Mouse (Mus musculus) lung, postnatal 25 days (tissue): ENCODE data around the gene Gabrg2.

ENCODE experiments used
- DNase-seq: peaks from one replicate; pipeline ENCODE4 v3.0.0; 2022; ENCODE audit warnings: low spot score

Gene Gabrg2

DNA sequence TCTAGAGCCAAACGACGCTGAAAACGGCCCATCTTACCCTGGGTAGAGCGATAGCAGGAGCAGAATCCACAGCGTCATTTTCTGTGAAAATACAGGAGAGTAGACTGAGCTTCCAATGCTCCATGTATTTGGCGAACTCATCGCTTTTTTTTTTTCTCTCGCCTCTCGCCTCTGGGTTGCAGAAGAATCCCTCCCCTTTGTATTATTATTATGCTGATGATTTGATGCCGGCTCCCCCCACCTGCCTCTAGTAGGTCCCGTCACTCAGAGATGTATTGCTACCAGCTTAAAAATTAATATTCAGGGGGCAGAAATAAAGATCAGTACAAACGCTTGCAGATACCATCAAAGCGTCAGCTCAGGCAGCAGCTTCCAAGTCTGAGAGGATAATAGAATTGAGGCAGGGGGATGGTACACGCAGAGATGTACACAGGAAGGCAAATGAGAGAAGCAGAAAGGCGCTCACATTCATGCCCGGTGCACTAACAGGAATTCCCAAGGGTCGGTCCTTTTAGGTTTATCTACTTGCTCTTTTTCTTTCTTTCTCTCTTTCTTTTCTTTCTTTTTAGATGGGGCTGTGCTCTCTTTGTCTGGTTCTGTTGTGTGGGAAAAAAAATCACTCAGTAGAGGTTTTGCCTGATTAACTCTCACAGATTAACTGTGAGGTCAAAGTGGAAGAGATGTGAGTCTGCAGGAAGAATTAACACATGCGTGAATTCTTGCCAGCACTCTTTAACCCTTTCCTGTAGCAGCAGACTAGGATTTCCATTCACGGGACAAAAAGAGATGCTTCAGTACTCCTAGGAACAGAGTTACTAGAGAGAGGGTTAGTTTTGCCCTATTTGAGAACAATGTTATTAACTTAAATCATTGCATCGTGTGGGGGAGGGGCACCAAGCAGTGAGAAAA, at the start of gene Gabrg2:
TSS of gene Gabrg2 (minus strand) at position 668 of the 909 bp plus-strand sequence.
- no peak for DNase-seq

DNA sequence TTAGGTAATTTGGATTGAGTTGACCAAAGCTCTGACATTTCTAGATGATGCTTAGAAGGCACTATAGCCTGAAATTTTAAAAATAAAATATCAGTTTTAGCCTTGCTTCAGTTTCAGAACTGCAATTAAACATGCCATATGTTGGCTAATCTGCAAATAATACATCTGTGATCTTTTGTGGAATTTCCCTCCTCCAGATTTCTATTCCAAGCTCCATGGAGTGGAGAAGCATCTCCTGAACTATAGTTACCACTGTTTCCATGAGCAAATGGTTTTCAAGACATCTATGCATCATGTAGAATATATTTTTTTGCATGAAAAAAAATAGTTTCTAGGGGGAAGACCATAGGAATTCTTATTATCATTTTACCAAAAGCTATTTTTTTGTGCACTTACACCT, 47.5 kb upstream of the Gabrg2 start:
- DNase-seq, result no peak

DNA sequence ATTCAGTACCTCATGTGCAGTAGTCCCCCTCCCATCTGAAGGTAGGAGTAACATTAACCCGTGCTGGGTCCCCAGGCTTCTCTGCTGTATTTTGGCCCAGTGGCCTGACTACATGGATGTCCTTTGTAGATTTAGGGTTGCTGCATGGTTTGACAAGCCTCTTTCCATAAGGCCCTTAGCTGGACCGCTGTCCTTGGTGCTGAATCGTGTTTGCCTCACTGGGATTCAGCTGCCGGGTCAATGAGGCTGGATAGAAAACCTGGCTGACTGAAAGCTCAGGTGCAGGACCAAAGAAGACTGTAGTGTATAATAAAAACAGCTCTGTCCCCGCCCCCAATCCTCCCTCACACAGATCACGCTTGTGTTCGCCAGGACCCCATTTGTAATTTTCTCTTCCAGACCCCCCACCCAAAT, 1.2 kb downstream of the Gabrg2 start:
- DNase-seq, result no peak

GRCm38 (mm10) chr11:41980152-41980551, 20.5 kb downstream of the Gabrg2 start:
- no peak for DNase-seq

GRCm38 (mm10) chr11:41968595-41968994, 32.1 kb downstream of the Gabrg2 start:
- DNase-seq, result no peak

- no peak for DNase-seq
Measured at GRCm38 (mm10) chr11:41962706-41963105, 38.0 kb downstream of the Gabrg2 start.

DNA sequence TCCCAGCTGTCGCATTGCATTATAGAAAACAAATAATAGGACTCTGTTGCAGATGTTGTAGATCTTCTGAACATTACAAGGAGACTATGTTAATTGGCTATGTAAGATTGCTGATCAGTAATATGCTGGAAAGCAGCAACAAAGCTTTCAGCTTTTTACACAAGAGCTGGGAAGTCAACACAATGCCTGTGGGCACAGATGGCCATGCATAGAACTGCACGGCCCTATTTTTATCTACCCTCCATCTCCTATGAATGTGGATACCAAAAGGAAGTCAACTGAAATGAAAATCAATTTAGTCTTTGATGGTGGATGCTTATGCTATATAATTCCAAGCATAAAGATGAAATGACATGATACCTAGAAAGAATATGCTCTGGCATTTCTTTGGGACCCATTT, 47.1 kb downstream of the Gabrg2 start:
- DNase-seq, result no peak

DNA sequence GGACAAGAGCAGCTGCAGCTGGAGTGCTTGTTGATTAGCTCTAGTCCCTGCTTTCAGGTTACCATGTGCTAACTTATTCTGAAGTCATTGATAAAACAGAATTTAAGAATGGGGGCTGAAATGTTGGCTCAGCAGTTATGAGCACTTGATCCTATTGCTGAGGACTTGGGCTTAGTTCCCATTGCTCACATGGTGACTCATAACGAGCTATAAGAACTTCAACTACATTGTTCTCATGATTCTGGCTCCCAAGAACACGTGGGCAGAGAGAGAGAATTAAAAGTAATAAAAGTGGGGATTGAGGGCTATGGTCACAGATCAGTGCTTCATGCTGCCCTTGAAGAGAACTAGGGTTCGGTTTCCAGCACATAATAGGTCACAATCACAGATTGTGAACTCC, 48.8 kb downstream of the Gabrg2 start:
- no peak for DNase-seq

- DNase-seq, result no peak
Measured at GRCm38 (mm10) chr11:41945471-41945870, 55.2 kb downstream of the Gabrg2 start.

DNA sequence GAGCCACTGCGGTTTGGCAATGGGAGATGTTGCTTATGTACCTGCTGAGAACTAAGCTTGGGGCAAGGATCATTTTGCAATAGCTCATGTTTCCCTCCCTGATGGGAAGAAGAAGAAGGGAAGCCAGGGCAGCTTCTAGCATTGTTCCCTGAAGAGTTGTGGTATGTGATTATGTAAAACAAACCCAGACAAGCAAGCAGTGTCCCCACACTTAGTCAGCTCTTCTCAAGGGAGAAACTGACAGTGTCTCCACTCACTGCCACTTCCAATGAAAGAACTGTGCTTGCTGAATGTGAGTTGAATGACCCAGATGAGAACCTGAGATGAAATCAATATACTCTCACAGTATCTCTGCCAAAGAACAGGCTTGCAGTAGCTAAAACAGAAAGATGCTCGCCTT, 62.7 kb downstream of the Gabrg2 start:
- DNase-seq, result no peak

DNA sequence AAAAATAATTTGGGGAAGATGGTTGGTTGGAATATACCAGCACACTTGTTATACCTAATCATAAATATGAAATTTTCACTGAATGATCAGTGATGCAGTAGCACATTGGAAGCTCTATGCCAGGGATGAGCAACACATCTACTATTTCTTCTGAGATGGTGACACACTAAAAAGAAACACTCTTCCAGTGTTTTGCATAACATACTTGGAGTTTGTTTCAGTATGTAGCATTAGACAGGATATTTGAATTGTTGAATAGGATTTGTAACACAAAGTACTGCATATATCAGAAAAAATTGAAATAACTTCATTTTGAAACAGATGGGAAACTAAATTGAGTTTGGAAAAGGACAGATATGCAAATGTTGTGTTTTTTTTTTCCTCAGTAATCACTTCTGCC, 81.8 kb downstream of the Gabrg2 start:
- DNase-seq, result no peak

DNA sequence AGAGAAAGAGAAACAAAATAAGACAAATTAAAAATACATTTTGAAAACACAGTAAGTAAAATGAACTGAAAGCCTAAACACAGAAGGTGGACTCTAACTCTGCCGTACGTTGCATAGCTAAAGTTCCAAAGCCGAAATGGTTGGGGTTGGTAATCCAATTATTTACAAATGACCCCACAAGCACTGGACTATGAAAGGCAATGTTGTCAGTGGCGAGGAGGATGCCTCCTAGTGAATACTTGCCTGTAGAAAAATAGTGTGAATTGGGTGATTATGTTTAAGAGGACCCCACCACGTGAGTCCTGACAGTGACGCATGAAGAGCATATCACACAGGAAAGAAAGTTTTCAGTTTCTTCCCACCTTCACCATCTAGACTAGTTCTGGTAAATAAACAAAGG, 86.6 kb downstream of the Gabrg2 start:
- no peak for DNase-seq

DNA sequence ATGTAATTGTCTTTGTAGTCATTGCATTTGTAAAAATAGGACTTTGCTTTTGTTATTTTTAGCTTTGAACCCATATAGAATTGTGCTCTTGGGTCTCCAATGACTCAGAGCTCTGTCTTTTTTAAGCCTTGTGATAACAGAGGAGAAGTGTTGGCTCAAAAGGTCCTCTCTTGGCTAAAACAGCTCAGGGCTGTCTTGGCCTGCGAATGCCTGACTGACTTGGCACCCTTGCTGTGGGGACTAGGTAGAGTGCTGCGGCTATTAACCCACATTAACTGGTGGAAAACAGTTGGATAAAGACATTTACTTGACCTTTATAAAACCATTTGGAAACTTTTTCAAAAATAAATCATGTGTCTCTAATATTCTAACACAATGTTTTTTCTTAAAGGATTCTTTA, 97.0 kb downstream of the Gabrg2 start:
- no peak for DNase-seq
